Mouse (Mus musculus) ES-E14 (cell line): Measurements from ENCODE around the gene Haghl. TPM values are rescaled to one million over a fixed set of nuclear protein-coding genes. Genes with fewer than 3 reads are reported as not detected.

Experiments used
- DNase-seq: peaks from one replicate; pipeline ENCODE4 v3.0.0-alpha.2; 2013; ENCODE audit warnings: low read depth, low spot score
- H3K27ac ChIP-seq: 2 replicates; pipeline ENCODE4 v1.5.1; 2012; ENCODE audit warnings: low read depth, mild to moderate bottlenecking, low read length, moderate library complexity, mixed read lengths; ENCODE audit not compliant: poor library complexity, insufficient read depth, severe bottlenecking
- H3K36me3 ChIP-seq: 2 replicates; pipeline ENCODE4 v1.6.1; 2012; ENCODE audit warnings: mild to moderate bottlenecking, low read length, moderate library complexity, mixed read lengths; ENCODE audit not compliant: control insufficient read depth, poor library complexity, insufficient read depth, severe bottlenecking
- H3K4me1 ChIP-seq, 2 experiments: fragments of 150-350 bp in 1 of 2; sonication (generic) in 1 of 2; 2 replicates each; pipeline ENCODE4 v1.6.1; 2012; ENCODE audit warnings: low read length in 2 of 2, mild to moderate bottlenecking in 1 of 2, mixed read lengths in 1 of 2; ENCODE audit not compliant: control insufficient read depth in 2 of 2, insufficient read depth in 2 of 2, poor library complexity in 1 of 2
- H3K4me3 ChIP-seq, 2 experiments: fragments of 150-350 bp in 1 of 2; sonication (generic) in 1 of 2; 2 replicates each; pipeline ENCODE4 v1.5.1; 2012; ENCODE audit warnings: low read length in 2 of 2, low read depth in 1 of 2, mild to moderate bottlenecking in 1 of 2, mixed read lengths in 1 of 2; ENCODE audit not compliant: insufficient read depth in 1 of 2, poor library complexity in 1 of 2, severe bottlenecking in 1 of 2
- H3K9ac ChIP-seq: 2 replicates; pipeline ENCODE4 v1.6.1; 2012; ENCODE audit warnings: low read depth, mild to moderate bottlenecking, low read length, mixed read lengths; ENCODE audit not compliant: poor library complexity, insufficient read depth, severe bottlenecking
- H3K9me3 ChIP-seq: fragments of 150-350 bp; sonication (generic); 2 replicates; pipeline ENCODE4 v1.6.1; 2012; ENCODE audit warnings: low read depth, mild to moderate bottlenecking, low read length; ENCODE audit not compliant: control insufficient read depth, insufficient read depth
- CHD2 ChIP-seq: IDR thresholded peaks from 2 replicates; pipeline ENCODE4 v1.6.1; 2014; ENCODE audit warnings: mild to moderate bottlenecking, low read depth, low read length, inconsistent platforms
- HCFC1 ChIP-seq: IDR thresholded peaks from 2 replicates; pipeline ENCODE4 v1.6.1; 2012; ENCODE audit warnings: low read length, inconsistent platforms, borderline replicate concordance; ENCODE audit not compliant: insufficient read depth
- MAFK ChIP-seq: IDR thresholded peaks from 2 replicates; pipeline ENCODE4 v1.6.1; 2014; ENCODE audit warnings: mild to moderate bottlenecking, low read depth, low read length, inconsistent platforms; ENCODE audit not compliant: insufficient read depth
- ZC3H11A ChIP-seq: IDR thresholded peaks from 2 replicates; pipeline ENCODE4 v1.6.1; 2012; ENCODE audit warnings: low read depth, mild to moderate bottlenecking, inconsistent platforms, low read length, borderline replicate concordance
- ZNF384 ChIP-seq: IDR thresholded peaks from 2 replicates; pipeline ENCODE4 v1.6.1; 2012; ENCODE audit warnings: low read depth, low read length, inconsistent platforms
- in situ Hi-C, 2 experiments: fragments of 600-800 bp; cut with MboI; formaldehyde crosslinking; loops; one replicate each; pipeline ENCODE4 v1.15.1; 2025; ENCODE audit warnings: low sequenced_read_pairs in 2 of 2, inconsistent platforms in 1 of 2; ENCODE audit not compliant: unreplicated experiment in 2 of 2
- total RNA-seq: library from RNA; depleted of rRNA; stranded (reverse); fragments of 300-350 nt; gene quantifications from 2 replicates; pipeline ENCODE4 v1.2.3, GENCODE M21; 2012

Haghl gene
- total RNA-seq, 1 experiment, result 14.5 TPM

- Histone ChIP-seq H3K27ac (no peak overlapping the region), H3K4me3 (no peak overlapping the region), H3K36me3 (peaks cover 36% of the 10 kb centered on the region), H3K4me1 (peaks cover 3 to 5% of the 10 kb centered on the region in 2 experiments; a peak in 1 of 4 replicates), H3K9ac (no peak overlapping the region), H3K9me3 (no peaks in the 10 kb centered on the region)
- in situ Hi-C loops, result no loop called here
- no peak for TF ChIP-seq HCFC1
- TF ChIP-seq ZNF384, result no peak
- TF ChIP-seq CHD2, result no peak
- TF ChIP-seq MAFK, result no peak
- no peak for TF ChIP-seq ZC3H11A
- no peak for DNase-seq
Observed at GRCm38 (mm10) chr17:25783861-25784574, 1.5 kb downstream of the Haghl start.

GRCm38 (mm10) chr17:25783086-25783485, 2.4 kb downstream of the Haghl start:
- DNase-seq, result no peak
- H3K27ac ChIP-seq, result no peak overlapping the region
- in situ Hi-C loops, result no loop called here
- H3K9ac ChIP-seq, result no peak overlapping the region
- no peak overlapping the region for H3K4me3 ChIP-seq
- peaks cover 3 to 5% of the 10 kb centered on the region in 2 experiments; a peak in 1 of 4 replicates for H3K4me1 ChIP-seq
- peaks cover 38% of the 10 kb centered on the region for H3K36me3 ChIP-seq
- H3K9me3 ChIP-seq, result no peaks in the 10 kb centered on the region
- TF ChIP-seq ZNF384 (no peak), MAFK (no peak)

- no peak overlapping the region for H3K27ac ChIP-seq
- H3K4me1 ChIP-seq, result peaks cover 3 to 5% of the 10 kb centered on the region in 2 experiments; a peak in 1 of 4 replicates
- peaks cover 45% of the 10 kb centered on the region for H3K36me3 ChIP-seq
- TF ChIP-seq ZNF384 (no peak), MAFK (no peak), CHD2 (no peak), ZC3H11A (no peak), HCFC1 (no peak)
- no peak overlapping the region for H3K9ac ChIP-seq
- H3K9me3 ChIP-seq, result no peaks in the 10 kb centered on the region
- no peak for DNase-seq
- in situ Hi-C loops, result no loop called here
- H3K4me3 ChIP-seq, result no peak overlapping the region
Observed at GRCm38 (mm10) chr17:25781339-25781738, 4.1 kb downstream of the Haghl start.

GRCm38 (mm10) chr17:25777948-25778347, 7.5 kb downstream of the Haghl start:
- Histone ChIP-seq H3K4me3 (no peak overlapping the region), H3K9ac (no peak overlapping the region), H3K27ac (no peak overlapping the region), H3K9me3 (no peaks in the 10 kb centered on the region), H3K4me1 (peaks cover 2 to 3% of the 10 kb centered on the region in 2 experiments; a peak in 1 of 4 replicates), H3K36me3 (peaks cover 35% of the 10 kb centered on the region)
- in situ Hi-C loops, result no loop called here
- DNase-seq, result no peak
- TF ChIP-seq CHD2 (no peak), MAFK (no peak), ZC3H11A (no peak), HCFC1 (no peak), ZNF384 (no peak)
